Mouse (Mus musculus): Measurements from ENCODE around the gene Alb. TPM values are rescaled to one million over a fixed set of nuclear protein-coding genes. Genes with fewer than 3 reads are reported as not detected.

Gene Alb
- not detected in 2 replicates for total RNA-seq (2017)

GRCm38 (mm10) chr5:90460619-90461018 is at the start of gene Alb:
Alb (plus strand) TSS chr5:90460897.
- no peak for ATAC-seq (ENCODE audit: extremely low read depth, insufficient number of reproducible peaks, low FRiP score, poor library complexity, severe bottlenecking)

- no peak for ATAC-seq (ENCODE audit: extremely low read depth, insufficient number of reproducible peaks, low FRiP score, poor library complexity, severe bottlenecking)
These were observed 46.4 kb upstream of the Alb start for GRCm38 (mm10) chr5:90414142-90414924.

GRCm38 (mm10) chr5:90414925-90415295 is 45.8 kb upstream of the Alb start:
- ATAC-seq (ENCODE audit: extremely low read depth, insufficient number of reproducible peaks, low FRiP score, poor library complexity, severe bottlenecking) = no peak

GRCm38 (mm10) chr5:90424625-90425024 is 36.1 kb upstream of the Alb start:
- no peak for ATAC-seq (ENCODE audit: extremely low read depth, insufficient number of reproducible peaks, low FRiP score, poor library complexity, severe bottlenecking)

GRCm38 (mm10) chr5:90425191-90425590 is 35.5 kb upstream of the Alb start:
- no peak for ATAC-seq (ENCODE audit: extremely low read depth, insufficient number of reproducible peaks, low FRiP score, poor library complexity, severe bottlenecking)

- no peak for ATAC-seq (ENCODE audit: extremely low read depth, insufficient number of reproducible peaks, low FRiP score, poor library complexity, severe bottlenecking)
These were observed 29.6 kb upstream of the Alb start for GRCm38 (mm10) chr5:90431053-90431452.

- no peak for ATAC-seq (ENCODE audit: extremely low read depth, insufficient number of reproducible peaks, low FRiP score, poor library complexity, severe bottlenecking)
These were observed 21.5 kb upstream of the Alb start for GRCm38 (mm10) chr5:90439157-90439556.

GRCm38 (mm10) chr5:90447577-90447976 is 13.1 kb upstream of the Alb start:
- ATAC-seq (ENCODE audit: extremely low read depth, insufficient number of reproducible peaks, low FRiP score, poor library complexity, severe bottlenecking) = no peak

GRCm38 (mm10) chr5:90449961-90450360 is 10.7 kb upstream of the Alb start:
- no peak for ATAC-seq (ENCODE audit: extremely low read depth, insufficient number of reproducible peaks, low FRiP score, poor library complexity, severe bottlenecking)

- ATAC-seq (ENCODE audit: extremely low read depth, insufficient number of reproducible peaks, low FRiP score, poor library complexity, severe bottlenecking) = no peak
These were observed 8.0 kb upstream of the Alb start for GRCm38 (mm10) chr5:90452711-90453110.

GRCm38 (mm10) chr5:90457241-90457640 is 3.5 kb upstream of the Alb start:
- no peak for ATAC-seq (ENCODE audit: extremely low read depth, insufficient number of reproducible peaks, low FRiP score, poor library complexity, severe bottlenecking)

GRCm38 (mm10) chr5:90458727-90459126 is 2.0 kb upstream of the Alb start:
- ATAC-seq (ENCODE audit: extremely low read depth, insufficient number of reproducible peaks, low FRiP score, poor library complexity, severe bottlenecking) = no peak

GRCm38 (mm10) chr5:90466806-90467205 is 6.1 kb downstream of the Alb start:
- ATAC-seq (ENCODE audit: extremely low read depth, insufficient number of reproducible peaks, low FRiP score, poor library complexity, severe bottlenecking) = no peak

- no peak for ATAC-seq (ENCODE audit: extremely low read depth, insufficient number of reproducible peaks, low FRiP score, poor library complexity, severe bottlenecking)
These were observed 6.5 kb downstream of the Alb start for GRCm38 (mm10) chr5:90467245-90467644.

GRCm38 (mm10) chr5:90470836-90471235 is 10.1 kb downstream of the Alb start:
- no peak for ATAC-seq (ENCODE audit: extremely low read depth, insufficient number of reproducible peaks, low FRiP score, poor library complexity, severe bottlenecking)

- ATAC-seq (ENCODE audit: extremely low read depth, insufficient number of reproducible peaks, low FRiP score, poor library complexity, severe bottlenecking) = no peak
These were observed 13.2 kb downstream of the Alb start for GRCm38 (mm10) chr5:90473902-90474301.

- no peak for ATAC-seq (ENCODE audit: extremely low read depth, insufficient number of reproducible peaks, low FRiP score, poor library complexity, severe bottlenecking)
These were observed 13.7 kb downstream of the Alb start for GRCm38 (mm10) chr5:90474369-90474768.

- ATAC-seq (ENCODE audit: extremely low read depth, insufficient number of reproducible peaks, low FRiP score, poor library complexity, severe bottlenecking) = no peak
These were observed 16.0 kb downstream of the Alb start for GRCm38 (mm10) chr5:90476741-90477140.

- ATAC-seq (ENCODE audit: extremely low read depth, insufficient number of reproducible peaks, low FRiP score, poor library complexity, severe bottlenecking) = no peak
These were observed 16.8 kb downstream of the Alb start for GRCm38 (mm10) chr5:90477308-90478140.

- no peak for ATAC-seq (ENCODE audit: extremely low read depth, insufficient number of reproducible peaks, low FRiP score, poor library complexity, severe bottlenecking)
These were observed 18.2 kb downstream of the Alb start for GRCm38 (mm10) chr5:90478886-90479285.
